Mouse (Mus musculus) embryo, embryonic 10.5 days (tissue): ENCODE data around the gene Plcxd2.

Experiments
- DNase-seq: peaks from one replicate; pipeline ENCODE4 v3.0.0-alpha.2; 2015; ENCODE audit warnings: low spot score

Plcxd2 gene

GRCm38 (mm10) chr16:46010153-46010905 is at the start of gene Plcxd2:
Gene Plcxd2 (minus strand): TSS chr16:46010218.
- peak; percentile 98 for DNase-seq

DNA sequence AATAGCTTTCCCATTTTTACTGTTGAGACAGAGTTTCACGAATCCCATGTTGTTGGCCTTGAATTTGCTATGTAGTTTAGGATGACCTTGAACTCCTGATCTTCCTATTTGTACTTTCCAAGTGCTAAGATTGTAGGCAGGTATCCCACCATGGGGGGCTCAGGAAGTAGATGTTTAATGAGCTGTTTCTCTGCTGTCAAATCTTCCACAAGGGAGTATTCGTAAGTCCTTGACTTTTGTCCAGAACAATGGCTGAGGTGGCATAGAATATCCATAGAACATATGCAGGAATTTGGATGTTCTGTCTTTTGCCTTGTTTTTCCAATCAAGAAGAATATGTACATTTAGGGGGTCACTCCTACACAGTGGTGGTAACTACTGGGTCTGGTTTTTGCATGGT is 36.9 kb upstream of the Plcxd2 start:
- no peak for DNase-seq

- DNase-seq, result peak; percentile 33
Measured at GRCm38 (mm10) chr16:46036261-46036660, 26.2 kb upstream of the Plcxd2 start.

DNA sequence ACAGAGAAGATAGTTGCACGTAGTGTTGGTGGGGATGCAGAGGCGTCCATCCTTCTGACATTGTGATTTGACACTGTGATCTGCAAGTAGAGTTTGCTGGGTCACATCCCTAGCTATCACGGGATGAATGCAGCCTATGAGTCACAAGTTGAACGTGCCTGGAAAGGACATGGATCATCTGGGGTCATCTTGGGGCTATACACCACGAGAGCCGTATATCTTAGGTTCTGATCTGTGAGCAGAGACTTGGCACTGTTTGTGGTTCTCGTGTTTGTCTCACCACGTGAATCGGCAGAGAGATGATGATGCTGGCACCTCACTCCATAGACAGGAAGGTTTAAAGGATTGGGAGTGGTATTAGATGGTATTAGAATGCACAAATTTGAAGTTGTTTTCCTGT is 23.9 kb upstream of the Plcxd2 start:
- DNase-seq, result no peak

GRCm38 (mm10) chr16:46022958-46023491 is 13.0 kb upstream of the Plcxd2 start:
- no peak for DNase-seq

DNA sequence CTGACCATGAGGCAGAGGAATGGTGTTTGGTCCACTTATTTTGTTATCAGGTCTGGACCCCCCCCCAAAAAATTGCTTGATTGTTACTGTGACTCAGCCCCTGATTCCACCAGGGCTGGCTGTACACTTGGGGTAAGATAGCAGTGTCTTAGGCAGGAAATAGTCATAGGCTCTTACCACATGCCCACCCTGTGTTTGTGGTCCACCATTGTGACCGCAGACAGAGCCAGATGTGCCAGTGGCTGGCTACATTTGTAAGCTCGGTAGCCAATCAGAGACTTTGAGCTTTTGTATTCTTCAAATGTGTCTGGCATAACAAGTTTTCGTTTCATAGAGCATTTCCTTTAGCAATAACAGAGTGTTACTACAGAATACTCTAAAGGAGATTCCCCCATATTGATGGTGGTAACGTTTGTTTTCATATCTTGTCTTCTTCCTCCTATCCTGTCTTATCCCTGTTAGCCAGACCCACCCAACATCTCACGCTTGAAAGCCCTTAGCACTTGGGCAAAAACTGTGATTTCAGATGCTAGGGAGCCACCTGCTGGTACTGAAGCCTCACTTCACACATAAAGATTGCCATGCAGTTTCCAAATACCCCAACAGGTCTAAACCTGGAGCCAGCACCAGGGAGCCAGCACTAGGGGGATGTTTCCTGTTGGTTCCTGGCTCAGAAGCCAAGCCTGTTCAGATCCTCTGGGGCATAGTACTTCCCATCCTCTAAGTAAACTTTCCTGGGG is 12.3 kb upstream of the Plcxd2 start:
- peak; percentile 85 for DNase-seq

- no peak for DNase-seq
Measured at GRCm38 (mm10) chr16:46021302-46021701, 11.3 kb upstream of the Plcxd2 start.

DNA sequence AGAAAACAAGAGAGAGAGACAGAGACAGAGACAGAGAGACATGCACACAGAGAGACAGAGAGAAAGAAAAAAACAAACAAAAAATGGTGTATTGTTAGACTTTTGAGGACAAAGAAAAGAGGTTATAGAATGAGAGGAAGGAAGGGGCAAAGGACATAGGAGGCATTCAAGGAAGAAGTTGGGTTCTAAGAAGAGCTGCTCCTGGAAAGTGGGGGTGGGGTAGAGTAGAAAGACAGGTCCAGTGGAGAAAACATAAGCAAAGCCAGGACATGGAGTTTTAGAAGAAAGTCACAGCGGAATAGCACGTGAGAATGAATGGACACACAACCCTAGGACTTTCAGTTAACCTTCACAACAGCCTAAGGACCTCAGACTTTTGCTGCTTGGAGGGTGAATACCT is 10.4 kb upstream of the Plcxd2 start:
- no peak for DNase-seq

- no peak for DNase-seq
Measured at GRCm38 (mm10) chr16:46019799-46020198, 9.8 kb upstream of the Plcxd2 start.

DNA sequence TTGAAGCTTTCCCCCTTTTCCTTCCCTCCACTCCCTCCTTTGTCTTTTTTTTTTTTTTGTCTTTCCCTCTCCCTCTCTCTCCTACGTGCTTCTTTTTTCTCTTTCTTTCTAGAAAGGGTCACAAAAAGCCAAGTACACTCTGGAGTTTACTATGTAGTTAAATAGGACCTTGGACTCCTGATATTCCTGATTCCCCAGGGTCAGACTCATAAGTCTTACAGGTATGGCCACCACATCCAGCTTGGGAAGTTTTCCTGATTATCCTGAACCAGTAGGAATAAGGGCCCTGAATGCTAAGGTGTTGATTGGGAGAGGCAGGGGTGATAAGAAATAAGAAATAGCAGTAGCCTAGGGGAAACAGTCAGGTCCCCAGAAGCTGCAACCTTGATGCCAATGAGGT is 9.3 kb upstream of the Plcxd2 start:
- no peak for DNase-seq

DNA sequence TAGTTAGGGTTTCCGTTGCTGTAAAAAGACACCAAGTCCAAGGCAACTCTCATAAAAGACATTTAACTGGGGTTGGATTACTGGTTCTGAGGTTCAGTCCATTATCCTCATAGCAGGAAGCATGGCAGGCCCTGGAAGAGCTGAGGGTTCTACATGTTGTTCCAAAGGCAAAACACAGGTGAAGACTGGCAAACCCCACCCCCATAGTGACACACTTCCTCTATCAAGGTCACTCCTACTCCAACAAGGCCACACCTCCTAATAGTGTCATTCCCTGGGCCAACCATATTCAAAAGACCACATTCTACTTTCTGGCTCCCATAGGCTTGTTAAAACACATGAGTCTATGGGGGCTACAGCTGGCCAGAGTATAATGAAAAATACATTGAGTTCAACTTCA is 1.7 kb upstream of the Plcxd2 start:
- DNase-seq, result no peak

GRCm38 (mm10) chr16:46010906-46011220 is 845 bp upstream of the Plcxd2 start:
- peak; percentile 46 for DNase-seq

GRCm38 (mm10) chr16:46009717-46010116 is 301 bp downstream of the Plcxd2 start:
- DNase-seq, result peak; percentile 40

GRCm38 (mm10) chr16:46008766-46009165 is 1.3 kb downstream of the Plcxd2 start:
- DNase-seq, result no peak

- DNase-seq, result no peak
Measured at GRCm38 (mm10) chr16:46008036-46008605, 1.9 kb downstream of the Plcxd2 start.

DNA sequence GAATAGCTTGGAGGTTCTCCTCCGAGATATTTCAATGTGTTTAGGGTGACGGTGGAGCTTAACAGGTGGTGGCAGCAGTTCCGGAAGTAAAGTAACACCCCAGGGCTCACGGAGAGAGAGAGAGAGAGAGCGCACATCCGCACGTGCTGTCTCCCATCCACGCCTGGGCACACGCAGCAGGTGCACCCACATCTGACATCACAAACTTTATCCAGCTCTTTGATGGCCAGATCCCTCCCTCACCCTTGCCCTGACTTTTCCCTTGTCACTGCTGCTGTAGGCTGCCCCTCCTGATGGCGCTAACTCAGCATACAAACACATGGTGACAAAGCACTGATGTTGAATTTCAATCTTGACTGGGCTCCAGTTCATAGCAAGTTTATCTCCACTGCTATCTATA is 3.8 kb downstream of the Plcxd2 start:
- no peak for DNase-seq

DNA sequence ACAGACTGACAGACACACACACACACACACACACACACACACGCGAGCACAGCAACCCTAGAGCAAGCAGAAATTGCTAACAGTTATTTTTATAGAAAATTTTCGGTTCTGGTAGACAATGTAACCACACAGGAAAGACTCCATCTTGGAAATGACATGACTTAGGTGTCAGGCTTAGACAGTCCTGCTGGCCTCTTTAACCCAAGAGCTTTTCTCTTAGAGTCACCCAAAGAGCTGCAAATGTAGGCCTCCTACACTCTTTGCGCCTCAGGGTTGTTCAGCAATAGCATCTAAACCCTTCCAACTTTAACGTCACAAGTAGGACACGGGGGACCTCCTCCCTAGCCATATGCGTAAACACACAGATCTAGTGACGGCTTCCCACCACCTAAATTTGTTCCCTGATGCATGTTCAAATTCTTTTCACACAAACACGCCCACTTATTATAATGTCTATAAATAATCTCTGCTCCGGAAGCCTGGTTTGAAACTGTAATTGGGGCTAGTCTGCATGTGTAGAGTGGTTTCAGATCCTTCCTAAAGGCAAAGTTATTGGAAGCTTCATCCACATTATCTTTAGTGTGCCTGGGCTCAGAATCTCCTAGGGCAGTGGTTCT is 8.4 kb downstream of the Plcxd2 start:
- no peak for DNase-seq

DNA sequence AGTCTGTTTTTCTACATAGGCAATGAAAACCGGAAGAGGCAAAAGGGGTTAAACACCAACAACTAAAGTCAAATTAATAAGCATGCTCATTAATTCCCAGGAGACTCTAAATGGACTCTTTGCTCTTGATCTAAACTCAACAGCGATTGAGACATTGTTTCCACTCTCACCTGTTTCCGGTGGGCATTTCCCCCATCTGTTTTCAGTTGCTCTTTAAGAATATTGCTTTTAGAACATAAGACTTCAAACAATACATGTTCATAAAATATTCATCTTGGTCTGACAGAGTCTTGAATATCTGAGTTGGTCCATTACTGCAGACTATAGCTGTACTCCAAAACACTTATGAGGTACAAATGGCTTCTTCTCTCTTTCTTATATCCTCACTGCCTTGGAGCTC is 9.0 kb downstream of the Plcxd2 start:
- no peak for DNase-seq

GRCm38 (mm10) chr16:45999374-46000191 is 10.4 kb downstream of the Plcxd2 start:
- DNase-seq, result peak; percentile 29

DNA sequence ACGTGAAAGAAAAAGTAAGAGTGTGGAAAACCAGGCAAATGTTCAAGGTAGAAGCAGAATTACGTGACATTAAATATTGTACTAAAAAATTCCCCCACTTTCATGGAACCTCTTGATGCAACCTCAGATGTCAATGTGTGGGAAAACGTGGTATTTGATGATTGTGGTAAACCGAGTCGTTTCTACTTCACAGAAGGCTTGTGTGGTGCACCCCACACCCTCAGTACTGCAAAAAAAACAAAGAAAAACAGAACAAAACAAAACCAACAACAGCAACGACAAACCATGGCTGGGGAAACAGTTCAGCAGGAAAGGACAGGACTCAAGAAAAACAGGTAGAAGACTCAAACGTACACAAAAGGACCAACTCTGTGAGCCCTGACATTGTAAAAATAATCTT is 11.8 kb downstream of the Plcxd2 start:
- no peak for DNase-seq

DNA sequence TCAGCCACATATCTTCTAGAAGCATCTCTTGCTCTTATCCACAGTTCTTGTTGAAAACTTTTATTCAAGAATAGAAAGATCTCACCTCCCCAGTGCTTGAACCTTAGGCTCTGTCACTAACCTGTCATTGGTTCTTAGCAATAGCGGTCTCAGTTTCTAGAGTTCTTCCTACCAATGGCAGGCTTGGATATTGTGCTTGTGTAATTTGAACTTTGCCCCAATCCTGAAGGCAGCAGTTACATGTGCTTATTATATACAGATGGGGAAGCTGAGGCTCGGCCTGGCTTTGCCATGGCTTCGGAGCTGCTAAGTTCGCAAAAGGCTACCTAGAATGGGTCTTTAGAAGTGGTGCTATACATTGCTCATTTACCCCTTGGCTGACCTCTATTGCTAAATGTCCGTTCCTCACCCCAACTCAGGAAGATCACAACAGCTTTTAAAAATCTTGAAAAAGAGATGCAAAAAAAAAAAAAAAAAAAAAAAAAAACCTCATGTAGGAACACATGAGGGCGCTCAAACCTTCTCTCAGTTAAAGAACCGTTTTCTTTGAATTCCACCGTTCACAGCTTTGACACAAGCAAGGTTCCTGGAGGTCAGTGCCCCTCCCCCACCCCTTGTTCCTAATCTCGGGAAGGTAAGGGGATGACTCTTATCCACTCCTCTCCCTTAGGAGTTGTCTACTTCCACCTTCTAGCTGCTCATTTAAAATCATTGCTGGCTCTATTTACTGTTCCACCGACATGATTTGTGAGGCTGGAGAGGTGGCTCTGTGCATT is 18.9 kb downstream of the Plcxd2 start:
- DNase-seq, result peak; percentile 63
